Mouse (Mus musculus) urinary bladder, adult 2 months (tissue): ENCODE results near the gene Fmn2. TPM values are rescaled to one million over a fixed set of nuclear protein-coding genes. Genes with fewer than 3 reads are reported as not detected.

Source experiments
- DNase-seq: peaks from one replicate; pipeline ENCODE4 v3.0.0; 2022; ENCODE audit warnings: low spot score
- polyA plus RNA-seq: library from polyadenylated mRNA; depleted of rRNA; stranded (reverse); fragments of >200 nt; gene quantifications from 2 replicates; pipeline ENCODE4 v1.2.3, GENCODE M21; 2012

The Fmn2 gene
- polyA plus RNA-seq, 1 experiment: 0.04 TPM

DNA sequence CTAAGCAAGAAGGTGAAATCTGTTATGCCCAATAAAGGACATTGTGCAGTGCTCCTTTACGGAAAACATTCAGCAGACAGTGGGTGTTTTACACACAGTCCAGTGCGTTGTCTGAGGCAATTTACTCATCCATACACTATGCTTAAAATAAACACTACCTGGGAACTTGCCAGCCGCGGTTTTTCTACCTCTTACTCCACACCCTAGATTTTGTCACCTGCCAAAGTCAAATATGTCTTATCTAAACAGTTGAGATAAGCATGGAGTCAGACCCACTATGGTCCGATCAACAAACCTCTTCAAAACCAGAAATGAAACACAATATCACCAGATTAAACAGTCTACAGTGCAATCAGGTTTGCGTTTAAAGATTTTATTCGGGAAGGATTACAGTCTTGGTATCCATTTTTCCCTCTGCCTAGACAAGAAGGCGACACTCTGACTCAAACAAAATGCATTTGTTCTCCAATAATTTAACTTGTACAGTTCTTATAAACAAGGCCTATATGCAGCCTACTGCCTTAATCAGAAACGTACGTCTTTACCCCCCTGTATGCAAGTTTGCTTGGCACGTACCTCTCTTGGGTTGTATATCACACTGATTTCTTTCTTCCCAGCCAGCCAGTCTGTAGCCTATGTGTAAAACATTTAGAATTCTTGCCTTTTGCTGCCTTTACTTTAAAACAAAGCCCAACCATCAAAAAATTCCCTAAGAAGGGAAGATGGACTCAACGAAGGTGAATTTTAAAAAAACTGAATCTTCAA lies 158.0 kb downstream of the Fmn2 start:
- no peak for DNase-seq

DNA sequence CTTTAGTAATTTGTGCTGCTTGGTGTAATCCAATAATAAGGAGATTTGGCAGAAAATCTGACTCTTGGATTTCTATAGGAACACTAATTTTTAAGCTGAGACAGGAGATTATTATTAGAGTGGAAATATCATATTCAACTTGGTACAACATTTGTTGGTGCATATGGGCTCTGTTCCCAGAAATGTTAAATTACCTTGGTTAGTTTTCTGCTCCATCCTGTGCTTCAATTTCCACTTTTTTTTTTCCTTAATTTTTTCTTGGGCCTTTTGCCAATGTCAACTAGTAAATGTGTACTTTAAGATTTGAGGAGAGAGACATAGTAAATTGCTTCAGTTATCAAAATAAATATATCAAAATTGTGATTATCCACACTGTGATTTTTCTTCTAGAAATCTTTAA lies 163.5 kb downstream of the Fmn2 start:
- no peak for DNase-seq

DNA sequence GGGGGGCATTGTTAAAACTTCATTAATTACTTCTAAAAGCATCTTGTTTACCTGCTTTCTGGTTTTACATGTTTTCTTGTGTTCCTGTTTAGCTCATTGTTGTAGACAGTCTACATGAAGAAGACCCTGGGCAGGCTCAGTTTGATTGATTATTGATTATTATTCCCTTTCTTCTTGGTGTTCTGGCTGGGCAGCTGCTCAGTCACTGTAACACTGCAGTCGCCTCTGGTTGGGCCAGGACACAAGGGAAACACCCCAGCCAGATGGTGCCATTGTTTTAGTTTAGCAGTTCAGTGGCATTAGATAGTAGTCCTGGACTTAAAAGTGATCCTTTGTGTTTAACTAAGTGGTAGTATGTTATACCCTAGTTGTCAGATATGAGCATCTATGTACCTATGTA lies 167.5 kb downstream of the Fmn2 start:
- DNase-seq: no peak

DNA sequence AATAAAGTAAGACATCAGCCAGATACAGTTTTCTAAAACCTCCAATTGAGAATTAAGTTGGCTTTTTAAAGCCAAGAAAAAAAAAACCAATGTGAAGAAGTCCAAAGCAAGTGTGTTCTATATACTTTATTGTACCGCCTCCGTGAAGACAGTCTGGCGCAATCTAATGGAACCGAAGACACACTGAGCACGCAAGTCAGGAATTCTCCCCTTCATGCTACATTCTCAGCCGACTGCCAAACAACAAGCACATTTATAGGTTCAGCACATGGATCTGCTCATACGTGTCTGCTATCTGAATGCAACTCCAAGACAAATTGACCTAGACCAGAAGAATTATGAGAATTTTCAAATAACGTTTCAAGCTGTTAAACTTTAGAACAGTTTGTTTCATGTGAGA lies 169.2 kb downstream of the Fmn2 start:
- no peak for DNase-seq

DNA sequence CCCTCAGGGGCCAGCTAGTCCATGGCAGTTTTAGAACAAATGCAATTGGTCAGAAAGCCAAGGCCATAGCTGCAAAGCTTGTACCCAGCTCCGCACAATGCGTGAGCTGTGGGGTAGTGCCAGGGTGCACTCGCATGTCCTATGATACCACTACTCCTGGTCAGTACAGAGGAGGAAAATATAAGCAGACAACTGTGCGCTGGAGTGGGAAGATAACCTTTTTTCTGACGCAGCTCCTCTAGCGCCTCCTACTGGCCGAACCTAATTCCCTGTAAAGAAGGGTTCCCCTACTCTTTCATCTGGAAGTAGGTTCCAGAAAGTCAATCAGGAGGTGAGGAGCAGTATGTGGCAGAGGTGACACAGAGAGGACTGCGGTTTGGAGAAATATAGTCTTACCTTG lies 173.0 kb downstream of the Fmn2 start:
- no peak for DNase-seq

DNA sequence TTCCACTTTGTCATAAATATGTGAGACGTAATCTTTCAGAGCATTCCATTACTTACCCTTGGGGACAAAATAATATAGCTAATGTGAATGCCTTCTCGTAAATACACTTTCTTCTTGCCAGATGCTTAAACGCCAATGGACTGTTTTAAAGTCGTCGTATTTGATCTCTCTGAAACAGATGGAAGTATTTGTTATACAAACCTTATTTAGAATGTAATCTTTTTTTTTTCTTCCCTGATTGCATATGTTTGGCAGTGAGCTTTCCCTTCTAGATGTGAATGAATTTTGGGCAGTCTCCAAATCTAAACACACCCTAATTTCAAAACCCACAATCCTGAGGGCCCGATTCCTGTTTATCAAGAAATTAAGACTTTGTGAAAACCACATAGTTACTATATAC lies 173.7 kb downstream of the Fmn2 start:
- no peak for DNase-seq

DNA sequence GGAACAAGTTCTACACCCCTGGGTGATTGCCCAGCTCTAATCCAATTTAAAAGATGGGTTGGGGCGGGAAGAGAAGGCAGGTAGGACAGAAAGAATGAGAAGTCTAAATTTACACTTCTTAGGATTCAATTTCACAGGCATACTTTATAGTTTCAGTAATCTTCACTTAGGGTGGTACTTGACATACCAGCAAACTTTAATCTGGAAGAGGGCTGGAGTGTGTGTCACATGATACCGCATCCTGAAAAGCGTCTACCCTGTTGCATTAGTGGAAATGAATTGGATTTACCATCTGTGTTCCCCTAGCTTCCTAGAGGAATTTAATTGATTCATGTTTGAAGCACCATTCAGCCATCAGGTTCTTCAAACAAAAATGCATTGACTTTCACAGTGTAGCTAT lies 174.6 kb downstream of the Fmn2 start:
- no peak for DNase-seq

DNA sequence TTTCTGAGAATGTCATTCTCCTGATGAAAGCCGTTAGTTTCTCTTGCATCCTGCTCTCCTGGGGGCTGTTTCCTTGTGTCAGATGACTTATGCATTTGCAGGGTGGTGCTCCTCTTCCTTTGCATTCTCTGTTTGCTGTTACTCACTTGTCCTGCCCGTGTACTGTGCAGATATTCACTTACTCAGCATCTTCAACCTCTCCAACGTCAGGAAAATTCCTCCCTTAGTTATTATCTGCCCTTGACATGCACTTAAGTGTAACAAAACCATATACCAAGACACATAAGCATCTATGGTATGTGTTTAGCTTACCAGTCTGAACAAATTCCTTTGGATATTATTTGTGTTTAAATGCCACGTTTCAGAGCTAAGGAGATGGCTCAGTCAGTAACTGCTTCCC lies 175.6 kb downstream of the Fmn2 start:
- no peak for DNase-seq

DNA sequence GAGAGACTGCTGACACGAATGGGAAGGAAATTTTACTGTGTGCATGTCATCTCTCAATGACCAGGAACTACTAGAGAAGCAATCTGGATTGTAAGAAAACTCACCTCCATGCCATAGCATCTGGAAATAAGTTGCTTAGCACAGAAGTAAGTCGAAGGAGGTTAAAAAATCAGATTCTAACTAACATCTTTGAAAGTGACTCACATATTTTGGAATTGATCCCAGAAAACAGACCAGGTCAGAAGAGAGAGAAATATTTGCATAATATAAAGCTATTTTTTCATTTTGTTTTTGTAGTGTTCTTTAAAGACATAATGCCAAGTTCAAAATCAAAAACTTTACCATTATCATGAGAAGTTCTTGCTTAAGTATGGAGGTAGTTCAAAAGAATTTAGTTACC lies 187.7 kb downstream of the Fmn2 start:
- no peak for DNase-seq

DNA sequence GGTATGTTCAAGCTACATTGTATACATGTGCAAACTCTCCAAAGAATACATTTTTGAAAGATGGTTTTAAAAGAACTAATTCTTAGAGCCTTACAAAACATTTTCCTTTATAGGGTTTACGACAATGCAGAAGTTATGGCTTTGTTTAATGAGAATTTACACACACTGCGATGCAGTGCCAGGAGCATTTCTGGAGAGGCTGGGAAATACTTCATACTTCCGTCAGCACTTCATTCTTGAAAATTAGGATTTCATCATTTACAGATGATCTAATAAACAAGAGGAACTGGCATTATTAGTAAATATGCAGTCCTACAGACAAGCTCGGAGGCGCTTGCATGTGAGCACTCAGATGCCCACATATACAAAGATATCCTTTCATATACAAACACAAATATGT lies 199.2 kb downstream of the Fmn2 start:
- DNase-seq: no peak

DNA sequence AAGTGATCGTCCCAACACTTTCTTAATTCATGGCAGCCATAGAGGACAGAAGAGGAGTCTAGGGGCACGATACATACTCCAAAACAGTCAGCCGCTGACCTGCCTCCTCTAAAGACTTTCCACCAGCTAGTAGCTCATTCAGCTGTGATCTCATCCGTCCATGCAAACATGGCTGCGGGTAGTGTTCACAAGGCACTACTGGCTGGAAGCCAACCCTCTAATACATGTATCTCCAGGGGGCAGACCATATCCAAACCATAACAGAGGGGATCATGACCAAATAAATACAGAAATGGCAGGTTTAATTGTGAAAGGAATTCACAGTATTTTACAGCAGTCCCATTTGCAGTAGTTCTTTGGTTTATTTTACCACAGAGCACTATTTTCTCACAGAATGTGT lies 200.2 kb downstream of the Fmn2 start:
- no peak for DNase-seq

DNA sequence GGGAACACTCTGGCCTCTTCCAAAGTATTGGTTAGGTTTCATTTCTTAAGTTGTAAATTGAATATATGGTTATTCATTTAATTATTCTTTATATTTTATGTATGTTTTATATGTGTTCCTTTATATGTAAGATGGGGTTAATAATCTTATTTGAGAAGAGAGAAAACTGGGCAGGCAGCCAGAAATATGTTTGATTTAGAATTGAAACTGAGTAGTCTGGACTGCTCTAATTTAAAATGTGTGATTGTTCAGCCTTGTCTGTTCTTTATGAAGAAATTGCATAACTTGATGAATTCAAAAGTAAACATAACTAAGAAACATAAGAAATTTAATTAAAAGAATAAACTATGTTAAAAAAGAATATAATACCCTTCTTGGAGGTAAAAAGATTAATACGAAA lies 202.3 kb downstream of the Fmn2 start:
- DNase-seq: no peak

DNA sequence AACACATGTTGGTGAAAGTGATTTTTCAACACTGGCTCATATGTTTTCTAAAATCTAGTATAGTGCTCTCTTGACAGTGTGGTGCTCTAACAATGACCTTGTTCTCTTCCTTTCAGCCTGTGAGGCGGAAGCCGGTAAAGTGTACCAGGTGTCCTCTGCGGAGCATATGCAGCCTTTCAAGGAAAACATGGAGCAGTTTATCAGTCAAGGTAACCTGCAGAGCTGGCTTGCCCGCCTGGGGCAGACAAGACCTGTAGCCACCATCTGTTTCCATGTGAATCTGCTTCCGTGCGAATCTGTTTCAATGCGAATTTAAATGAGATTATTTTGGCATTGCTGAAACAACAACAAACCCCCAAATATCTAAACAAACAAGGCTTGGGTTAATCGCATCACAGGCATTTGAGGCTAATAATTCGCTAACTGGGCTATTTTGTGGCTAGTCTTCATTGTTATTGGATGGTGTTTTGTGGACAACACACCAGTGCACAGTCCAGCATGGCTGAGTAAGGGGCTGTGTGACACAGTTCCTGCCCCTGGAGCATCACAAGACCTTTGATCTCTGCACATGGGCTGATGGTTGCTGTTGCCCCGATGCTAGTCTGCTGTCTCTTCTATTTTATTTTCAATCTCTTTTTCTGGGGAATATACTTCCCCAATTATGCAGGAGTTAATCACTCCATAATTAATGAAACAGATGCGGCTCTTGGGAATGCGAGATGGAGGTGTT lies 218.3 kb downstream of the Fmn2 start:
- DNase-seq: no peak

DNA sequence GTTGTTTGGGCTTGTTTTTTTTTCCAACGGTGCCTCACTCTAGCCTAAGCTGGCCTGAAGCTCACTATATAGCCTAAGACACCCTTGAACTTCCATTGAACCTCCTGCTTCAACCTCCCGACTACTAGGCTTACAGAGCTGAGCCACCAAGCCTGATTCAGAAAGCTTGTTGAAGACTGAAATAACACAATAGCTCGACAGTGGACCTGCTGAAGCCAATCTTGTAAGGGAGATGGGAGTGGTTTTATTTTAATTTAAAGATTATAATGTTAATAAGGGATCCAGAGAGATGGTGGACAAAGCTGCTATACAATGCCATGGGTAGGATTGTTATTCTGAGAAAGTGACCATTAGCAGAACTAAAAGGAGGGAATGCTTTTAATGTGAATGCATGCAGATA lies 227.1 kb downstream of the Fmn2 start:
- no peak for DNase-seq

DNA sequence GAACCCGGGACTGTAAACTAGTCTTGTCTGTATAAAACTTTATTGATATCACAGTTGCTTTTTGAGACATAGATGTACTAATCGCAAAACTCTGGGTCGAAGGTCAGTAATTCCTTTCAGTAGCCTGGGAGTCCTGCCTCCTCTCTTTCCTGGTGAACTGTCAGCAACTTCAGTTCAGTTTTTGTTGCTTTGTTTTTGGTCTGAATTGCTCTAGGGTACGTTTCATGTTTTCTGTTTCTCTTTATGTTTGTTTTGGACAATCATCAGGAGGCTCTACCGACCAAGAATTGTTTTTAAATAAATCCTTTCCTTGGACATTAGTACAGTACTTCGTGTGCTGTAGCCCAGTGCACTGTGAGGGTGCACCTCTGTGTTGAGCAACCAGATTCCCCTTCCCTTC lies 231.1 kb downstream of the Fmn2 start:
- DNase-seq: no peak

DNA sequence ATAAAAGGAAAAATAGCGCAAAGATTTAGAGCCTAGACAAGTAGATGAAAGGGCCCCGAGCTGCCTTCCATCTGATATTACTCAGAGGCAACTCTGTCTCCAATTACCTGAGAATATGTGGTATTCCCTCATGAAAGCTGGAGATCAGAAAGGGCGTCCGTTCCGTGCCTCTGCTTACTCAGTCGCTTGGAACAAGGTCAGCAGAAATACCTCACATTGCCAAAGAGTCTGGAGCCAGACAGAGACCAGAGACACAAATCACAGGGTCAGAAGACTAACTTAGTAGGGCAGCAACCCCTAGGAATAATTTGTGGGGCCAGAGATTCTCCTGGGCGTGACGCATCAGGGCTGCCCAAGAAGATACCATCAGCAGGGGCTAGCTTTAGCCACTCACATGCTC lies 237.3 kb downstream of the Fmn2 start:
- DNase-seq: no peak

DNA sequence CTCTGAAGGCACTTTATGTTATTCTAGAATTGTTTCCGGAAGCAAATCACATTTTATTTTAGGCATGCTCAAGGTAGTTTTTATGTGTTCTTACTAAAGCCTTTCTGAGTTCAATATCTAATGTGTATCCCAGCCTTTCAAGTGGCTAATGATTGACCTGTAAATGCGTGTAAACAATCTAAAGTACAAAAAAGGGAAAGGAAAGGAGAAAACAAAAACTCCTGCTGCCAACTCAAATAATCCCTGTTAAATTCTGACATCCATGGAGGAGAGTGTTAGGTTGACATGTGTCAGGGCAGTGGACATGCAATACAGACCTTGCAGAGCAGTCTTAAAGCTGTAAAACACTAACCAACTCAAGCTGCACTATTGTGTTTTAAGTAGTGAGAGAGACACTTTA lies 241.0 kb downstream of the Fmn2 start:
- DNase-seq: no peak

DNA sequence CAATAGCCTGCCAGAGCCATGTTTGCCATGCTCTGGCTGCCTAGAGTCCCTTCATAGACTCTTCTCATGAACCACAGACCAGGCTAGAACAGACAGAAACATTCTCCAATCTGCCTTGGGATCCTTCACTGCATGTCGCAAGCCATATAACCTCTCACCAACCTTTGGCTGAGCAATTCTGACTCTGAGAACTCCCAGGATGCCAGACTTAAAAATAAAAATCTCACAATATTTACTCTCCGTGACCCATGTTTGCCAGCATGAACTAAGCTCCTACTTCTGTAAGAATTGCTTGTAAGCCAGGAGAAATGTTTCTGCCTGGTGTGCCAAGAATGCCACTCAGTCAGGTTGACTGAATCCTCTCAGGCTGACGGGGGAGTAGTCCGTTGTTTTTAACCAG lies 246.9 kb downstream of the Fmn2 start:
- no peak for DNase-seq

DNA sequence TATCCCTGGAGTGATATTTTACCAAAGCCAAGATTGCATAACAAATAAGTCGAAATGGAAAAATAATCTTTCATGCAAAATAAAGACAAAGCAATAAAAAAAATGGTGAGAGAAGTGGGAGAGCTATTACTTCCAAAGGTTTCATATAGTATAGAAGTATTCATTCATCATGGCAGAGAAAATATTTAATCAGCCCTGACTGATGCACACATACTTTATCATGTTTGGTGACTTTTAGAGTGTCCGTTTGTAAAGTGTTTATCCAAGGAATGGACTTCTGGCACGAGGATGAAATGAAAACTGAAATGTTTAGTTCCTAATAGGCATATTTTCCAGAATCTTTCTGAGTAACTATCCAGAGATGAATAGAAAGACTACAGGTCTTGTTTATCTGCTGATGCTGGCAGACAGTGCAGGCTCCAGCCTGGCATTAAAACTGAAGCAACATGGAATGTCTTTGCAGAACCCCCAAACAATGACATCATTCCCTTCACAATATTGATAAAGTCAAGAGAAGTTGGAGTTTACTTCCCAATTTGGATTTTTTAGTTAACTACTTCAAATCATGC lies 249.4 kb downstream of the Fmn2 start:
- DNase-seq: no peak

DNA sequence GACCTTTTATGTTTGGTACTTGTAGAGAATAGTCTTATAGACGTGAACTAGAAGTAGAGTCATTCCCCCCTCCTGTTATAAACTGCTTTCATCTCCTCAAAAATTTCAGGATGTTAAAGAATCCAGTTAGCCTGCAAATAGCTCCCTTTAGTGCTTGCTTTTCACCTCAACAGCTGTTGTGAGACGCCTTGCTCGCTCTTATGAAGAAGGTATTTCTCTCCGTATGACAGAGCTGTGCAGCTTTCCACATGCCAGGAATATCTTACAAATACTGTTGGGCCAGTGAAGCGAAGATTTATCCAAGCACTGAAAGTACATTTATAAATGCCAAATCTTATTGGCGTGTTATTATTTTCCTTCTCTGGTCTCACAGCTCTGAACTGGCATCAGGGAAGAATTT lies 257.7 kb downstream of the Fmn2 start:
- no peak for DNase-seq

DNA sequence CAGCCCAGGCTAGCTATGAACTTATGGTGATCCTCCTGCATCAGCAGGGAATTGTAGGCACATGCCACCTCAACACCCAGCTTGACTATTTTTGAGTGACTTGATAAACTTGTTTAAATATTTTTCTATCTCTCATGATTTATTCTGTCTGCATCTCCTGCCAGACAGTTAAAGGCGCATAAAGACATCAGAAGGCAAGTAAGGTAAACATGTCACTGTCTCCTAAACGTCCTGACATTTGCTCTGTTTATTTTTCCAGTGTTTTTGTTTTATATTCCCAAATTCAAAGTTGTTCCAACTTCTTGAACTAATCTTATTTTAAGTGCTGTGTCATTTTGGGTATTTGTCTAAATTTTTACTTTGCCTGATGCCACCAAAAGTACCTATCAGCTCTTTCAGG lies 264.1 kb downstream of the Fmn2 start:
- no peak for DNase-seq

DNA sequence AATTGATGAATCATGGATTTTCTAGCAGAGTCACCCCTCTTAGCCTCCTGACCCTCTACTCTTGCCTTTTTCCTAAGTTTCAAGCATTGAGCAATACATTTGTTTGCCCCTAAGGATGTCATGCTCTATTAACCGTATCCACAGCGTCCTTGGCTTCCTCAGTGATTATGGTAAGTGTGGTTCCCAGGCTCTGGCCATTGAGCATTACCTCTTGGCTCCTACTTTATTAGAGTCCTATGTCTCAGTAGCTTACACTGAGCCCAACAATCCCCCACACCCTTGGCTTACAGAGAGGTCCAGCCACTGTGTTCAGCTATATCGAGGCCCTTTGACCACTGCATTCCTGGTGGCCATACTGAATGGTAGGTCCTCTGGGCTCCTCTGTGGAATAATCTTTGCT lies 265.2 kb downstream of the Fmn2 start:
- no peak for DNase-seq

DNA sequence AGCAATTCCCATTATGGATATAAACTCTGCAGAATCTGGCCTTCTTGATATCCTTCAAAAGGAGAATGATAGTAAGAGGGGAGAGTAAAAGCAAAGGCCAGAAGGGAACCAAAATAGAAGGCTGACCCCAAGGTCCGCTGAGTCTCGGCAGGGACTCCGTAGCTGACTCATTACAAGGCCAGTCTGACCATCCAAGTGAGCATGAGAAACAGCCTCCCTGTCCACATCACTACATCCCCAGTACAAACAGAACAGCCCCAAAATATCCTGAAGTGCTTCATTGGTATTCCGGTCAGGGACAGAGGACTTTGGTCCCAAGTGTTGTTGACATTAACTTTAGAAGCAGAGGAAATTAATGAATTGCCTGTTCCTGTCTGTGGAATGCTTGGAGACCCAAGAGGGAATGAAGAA lies 270.3 kb downstream of the Fmn2 start:
- no peak for DNase-seq
